Mouse (Mus musculus): ENCODE data around the gene Pde4c. TPM values are rescaled to one million over a fixed set of nuclear protein-coding genes. Genes with fewer than 3 reads are reported as not detected.

Pde4c gene
- polyA plus RNA-seq, 1 experiment: 0.40 TPM

DNA sequence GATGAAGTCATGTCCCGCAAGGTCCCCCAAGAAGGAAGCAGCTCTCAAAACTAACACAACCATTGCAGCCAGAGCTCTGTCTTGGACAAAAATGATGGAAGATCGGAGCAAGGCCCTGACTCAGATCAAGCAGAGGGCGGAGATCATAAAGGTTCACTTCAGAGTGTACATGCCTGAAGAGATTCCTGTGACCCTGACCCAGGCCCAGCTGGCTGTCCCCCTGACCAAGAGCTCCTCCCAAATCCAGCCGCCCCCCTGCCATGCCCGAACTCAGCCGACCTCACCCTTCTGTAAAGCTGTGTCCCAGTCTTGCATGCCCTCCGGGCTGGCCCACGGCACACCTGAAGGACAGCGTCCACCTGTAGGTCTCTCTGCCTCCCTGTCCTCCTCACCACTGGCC is 13.7 kb upstream of the Pde4c start:
- TF ChIP-seq POLR2A (IDR thresholded peaks at IDR 0.05; ENCODE audit: borderline replicate concordance, extremely low read depth, insufficient read depth, insufficient read length, poor library complexity, severe bottlenecking): no peak

GRCm38 (mm10) chr8:70710296-70710695 is 13.2 kb upstream of the Pde4c start:
- DNase-seq (ENCODE audit: low read depth): no peak
- TF ChIP-seq POLR2A (IDR thresholded peaks at IDR 0.05; ENCODE audit: borderline replicate concordance, extremely low read depth, insufficient read depth, insufficient read length, poor library complexity, severe bottlenecking) (no peak), CTCF (IDR thresholded peaks at IDR 0.05; ENCODE audit: borderline replicate concordance, extremely low read depth, insufficient read depth, insufficient read length) (no peak)

More for the DNA sequence above, 13.7 kb upstream of the Pde4c start:
- no peak for DNase-seq (ENCODE audit: low read depth)

DNA sequence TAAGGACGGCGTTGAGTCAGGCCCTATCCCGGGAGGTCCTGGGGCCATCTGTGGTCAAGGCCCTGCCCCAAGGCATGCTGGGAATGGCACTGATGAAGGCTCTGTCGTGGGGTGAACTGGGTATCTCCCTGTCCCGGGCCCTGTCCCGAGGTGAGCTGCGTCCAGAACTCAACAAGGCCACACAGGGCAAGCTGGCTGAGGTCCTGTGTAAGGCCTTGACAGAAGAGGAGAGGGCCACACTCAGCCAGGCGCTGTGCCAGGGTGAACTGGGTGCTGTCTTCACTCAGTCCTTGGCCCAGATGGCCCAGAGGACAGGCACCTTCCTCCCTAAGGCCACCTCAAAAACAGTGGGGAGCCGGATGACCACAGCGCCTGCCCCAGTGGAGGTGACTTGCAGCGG is 12.5 kb upstream of the Pde4c start:
- DNase-seq (ENCODE audit: low read depth): no peak
- TF ChIP-seq CTCF (IDR thresholded peaks at IDR 0.05; ENCODE audit: borderline replicate concordance, extremely low read depth, insufficient read depth, insufficient read length): no peak
- no peak for TF ChIP-seq POLR2A (IDR thresholded peaks at IDR 0.05; ENCODE audit: borderline replicate concordance, extremely low read depth, insufficient read depth, insufficient read length, poor library complexity, severe bottlenecking)

- DNase-seq (ENCODE audit: low read depth): no peak
- TF ChIP-seq POLR2A (IDR thresholded peaks at IDR 0.05; ENCODE audit: borderline replicate concordance, extremely low read depth, insufficient read depth, insufficient read length, poor library complexity, severe bottlenecking) (no peak), CTCF (IDR thresholded peaks at IDR 0.05; ENCODE audit: borderline replicate concordance, extremely low read depth, insufficient read depth, insufficient read length) (no peak)
Observed at GRCm38 (mm10) chr8:70713991-70714390, 9.5 kb upstream of the Pde4c start.

DNA sequence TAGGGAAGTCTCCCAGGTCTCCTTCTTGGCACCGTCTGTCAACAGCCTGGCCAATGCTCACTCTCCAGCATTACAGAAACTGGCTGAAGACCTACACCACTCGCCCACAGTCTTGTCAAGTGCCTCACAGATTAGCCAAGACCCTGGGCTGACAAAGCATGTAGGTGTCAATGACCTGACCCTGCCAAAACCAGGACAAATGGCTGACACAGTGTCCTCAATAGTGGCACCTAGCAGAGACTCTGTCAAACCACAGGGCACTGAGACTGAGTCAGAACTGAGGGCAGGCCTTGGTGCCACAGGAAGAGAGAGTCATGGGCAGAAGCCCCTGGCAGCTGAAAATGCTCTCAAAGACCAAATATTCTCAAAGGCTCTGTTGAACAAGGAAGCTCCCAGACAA is 8.4 kb upstream of the Pde4c start:
- no peak for DNase-seq (ENCODE audit: low read depth)
- TF ChIP-seq POLR2A (IDR thresholded peaks at IDR 0.05; ENCODE audit: borderline replicate concordance, extremely low read depth, insufficient read depth, insufficient read length, poor library complexity, severe bottlenecking) (no peak), CTCF (IDR thresholded peaks at IDR 0.05; ENCODE audit: borderline replicate concordance, extremely low read depth, insufficient read depth, insufficient read length) (no peak)

DNA sequence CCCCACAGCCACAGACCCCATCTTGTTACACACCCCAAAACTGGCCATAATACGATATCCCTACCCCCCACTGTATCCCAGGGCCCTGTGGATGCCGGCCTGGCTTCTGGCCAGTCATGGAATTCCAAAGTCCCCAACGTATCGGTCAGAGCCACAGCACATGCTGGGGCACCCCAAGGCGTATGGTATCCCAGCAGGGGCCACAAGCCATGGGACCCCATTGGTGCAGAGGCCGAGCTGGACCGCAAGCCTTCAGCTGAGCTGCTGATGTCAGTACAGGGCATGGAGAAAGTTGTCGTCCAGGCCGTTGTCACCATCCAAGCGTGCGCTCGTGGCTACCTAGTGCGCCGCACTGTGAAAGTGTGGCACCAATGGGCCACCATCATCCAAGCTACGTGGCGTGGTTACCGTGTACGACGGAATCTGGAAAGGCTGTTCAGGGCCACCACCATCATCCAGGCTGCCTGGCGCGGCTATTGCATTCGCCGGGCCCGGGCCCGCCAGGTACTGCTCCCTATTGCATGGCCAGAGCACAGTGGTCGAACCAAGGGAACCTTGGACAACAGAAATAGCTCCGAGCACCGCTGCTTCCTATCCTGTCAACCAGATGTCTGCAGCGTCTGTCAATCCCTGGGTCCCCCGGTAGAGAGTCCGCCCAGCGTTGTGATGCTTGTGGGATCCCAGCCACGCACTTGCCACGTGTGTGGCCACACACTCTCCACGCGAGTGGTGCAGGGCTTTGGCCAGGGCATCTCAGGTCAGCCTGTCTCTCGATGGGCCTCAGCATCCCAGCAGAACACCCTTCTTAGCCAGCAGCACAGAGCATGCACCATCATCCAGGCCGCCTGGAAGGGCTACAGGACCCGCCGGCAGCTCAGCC is 6.8 kb upstream of the Pde4c start:
- no peak for DNase-seq (ENCODE audit: low read depth)

DNA sequence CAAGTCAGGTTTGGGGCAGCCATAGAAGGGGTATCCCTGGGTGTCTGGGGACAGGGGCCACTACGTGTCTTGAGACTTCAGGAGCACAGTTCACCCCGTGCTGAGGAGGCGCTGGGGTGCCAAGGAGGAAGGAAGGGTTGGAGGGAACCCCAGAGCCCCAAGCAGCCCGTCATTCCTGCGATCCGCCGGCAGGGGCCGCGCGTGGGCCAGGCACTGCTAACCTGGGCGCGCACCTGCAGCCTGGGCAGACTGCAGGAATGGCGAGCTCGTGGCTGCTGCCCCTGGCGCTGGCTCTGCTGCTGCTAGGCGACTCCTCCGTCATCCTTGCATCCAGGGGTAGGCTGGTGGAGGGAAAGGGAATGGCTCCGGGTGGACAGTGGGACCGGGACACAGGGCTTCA is 5.2 kb upstream of the Pde4c start, which contains the start of gene Gm3336:
Gm3336 (plus strand) TSS at position 247 of the 400 bp plus-strand sequence.
- peak; percentile 26 for DNase-seq (ENCODE audit: low read depth)
- TF ChIP-seq CTCF (IDR thresholded peaks at IDR 0.05; ENCODE audit: borderline replicate concordance, extremely low read depth, insufficient read depth, insufficient read length) (peak; percentile 84), POLR2A (IDR thresholded peaks at IDR 0.05; ENCODE audit: borderline replicate concordance, extremely low read depth, insufficient read depth, insufficient read length, poor library complexity, severe bottlenecking) (no peak)

More for the DNA sequence above, 6.8 kb upstream of the Pde4c start:
- TF ChIP-seq POLR2A (IDR thresholded peaks at IDR 0.05; ENCODE audit: borderline replicate concordance, extremely low read depth, insufficient read depth, insufficient read length, poor library complexity, severe bottlenecking) (no peak), CTCF (IDR thresholded peaks at IDR 0.05; ENCODE audit: borderline replicate concordance, extremely low read depth, insufficient read depth, insufficient read length) (no peak)

DNA sequence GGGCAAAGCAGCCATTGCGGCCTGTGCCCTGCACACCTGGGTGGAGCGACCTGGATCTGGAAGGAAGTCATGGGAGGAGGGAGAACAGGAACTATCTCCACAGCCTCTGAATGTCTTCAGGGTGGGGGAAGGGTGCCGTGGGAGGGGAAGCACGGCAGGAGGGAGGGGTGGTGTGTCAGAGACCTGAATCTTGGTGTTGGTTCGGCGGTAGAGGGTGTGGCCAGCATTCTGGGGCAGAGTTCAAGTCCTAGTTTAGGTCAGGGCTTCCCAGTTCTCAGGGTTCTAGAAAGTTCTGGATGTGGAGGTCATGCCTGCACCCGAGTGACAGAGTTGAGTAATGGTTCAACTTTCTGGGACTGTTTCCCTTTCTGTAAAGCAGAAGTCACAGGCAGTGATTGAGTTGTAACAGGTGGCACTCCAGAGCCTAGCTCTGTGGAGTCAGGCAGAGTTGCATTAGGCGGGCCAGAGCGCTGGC is 3.7 kb upstream of the Pde4c start:
- DNase-seq (ENCODE audit: low read depth): no peak
- TF ChIP-seq POLR2A (IDR thresholded peaks at IDR 0.05; ENCODE audit: borderline replicate concordance, extremely low read depth, insufficient read depth, insufficient read length, poor library complexity, severe bottlenecking) (no peak), CTCF (IDR thresholded peaks at IDR 0.05; ENCODE audit: borderline replicate concordance, extremely low read depth, insufficient read depth, insufficient read length) (no peak)

GRCm38 (mm10) chr8:70720739-70721138 is 2.8 kb upstream of the Pde4c start:
- TF ChIP-seq CTCF (IDR thresholded peaks at IDR 0.05; ENCODE audit: borderline replicate concordance, extremely low read depth, insufficient read depth, insufficient read length) (peak; percentile 89), POLR2A (IDR thresholded peaks at IDR 0.05; ENCODE audit: borderline replicate concordance, extremely low read depth, insufficient read depth, insufficient read length, poor library complexity, severe bottlenecking) (no peak)
- peak; percentile 82 for DNase-seq (ENCODE audit: low read depth)

DNA sequence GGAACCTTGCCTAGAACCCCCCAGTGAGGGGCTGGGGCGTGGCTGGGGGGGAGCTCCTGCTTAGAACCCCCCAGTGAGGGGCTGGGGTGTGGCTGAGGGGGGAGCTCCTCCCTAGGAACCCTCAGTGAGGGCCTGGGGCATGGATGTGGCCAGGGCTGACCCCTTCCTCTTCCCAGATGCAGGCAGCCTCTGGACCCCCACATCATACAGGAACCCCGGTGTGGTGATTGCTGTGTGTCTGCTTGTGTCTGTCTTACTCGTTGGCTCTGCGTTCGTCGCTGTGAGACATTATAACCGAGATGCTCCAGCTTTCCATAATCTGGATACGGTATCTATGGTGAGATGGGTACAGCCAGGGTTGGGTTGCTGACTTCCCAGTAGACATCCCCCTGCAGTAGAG is 1.9 kb upstream of the Pde4c start:
- DNase-seq (ENCODE audit: low read depth): no peak
- TF ChIP-seq POLR2A (IDR thresholded peaks at IDR 0.05; ENCODE audit: borderline replicate concordance, extremely low read depth, insufficient read depth, insufficient read length, poor library complexity, severe bottlenecking): no peak
- TF ChIP-seq CTCF (IDR thresholded peaks at IDR 0.05; ENCODE audit: borderline replicate concordance, extremely low read depth, insufficient read depth, insufficient read length): no peak

DNA sequence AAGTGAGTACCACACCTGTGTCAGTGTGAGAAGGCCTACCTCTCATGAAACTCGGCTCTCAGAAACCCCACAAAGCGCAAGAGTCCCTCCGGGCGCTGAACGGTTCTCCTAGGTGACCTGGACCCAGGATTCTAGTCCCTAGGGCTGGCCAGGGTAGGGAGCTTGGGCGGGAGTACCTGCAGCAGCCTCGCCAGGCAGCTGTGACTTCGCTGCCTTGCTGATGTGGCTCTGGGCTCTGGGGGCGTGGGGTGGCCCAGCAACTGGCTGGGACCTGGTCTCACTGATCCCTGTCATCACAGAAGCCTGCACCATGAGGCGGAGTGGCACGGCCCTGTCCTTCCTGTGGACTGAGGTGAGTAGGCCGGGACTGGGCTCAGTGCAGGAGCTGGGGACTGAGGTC is 696 bp downstream of the Pde4c start:
- no peak for DNase-seq (ENCODE audit: low read depth)
- TF ChIP-seq POLR2A (IDR thresholded peaks at IDR 0.05; ENCODE audit: borderline replicate concordance, extremely low read depth, insufficient read depth, insufficient read length, poor library complexity, severe bottlenecking): no peak
- no peak for TF ChIP-seq CTCF (IDR thresholded peaks at IDR 0.05; ENCODE audit: borderline replicate concordance, extremely low read depth, insufficient read depth, insufficient read length)

Data from brain, embryonic 14.5 days (tissue).